1 mouse cellular context compared by ENCODE assay signal in genomic region chr15:78934784-78935320, GRCm38 (mm10).
TF ChIP-seq lines count a peak whose summit lies in the region.

Nol12 (plus strand) TSS chr15:78934933.

TF ChIP-seq in CH12.LX, 34 proteins besides CTCF, POLR2A, EP300 and RAD21 (continued from another document):
- TF ChIP-seq KAT2A (IDR thresholded peaks at IDR 0.05; ENCODE audit: insufficient replicate concordance, low read length) (peak; percentile 81; the same call in 1 of the 2 replicates), ELF1 (IDR thresholded peaks at IDR 0.05; ENCODE audit: low read depth, low read length) (peak; percentile 97), ZNF384 (IDR thresholded peaks at IDR 0.05; ENCODE audit: low read depth, low read length) (peak; percentile 6; the same call in 1 of the 2 replicates), MXI1 (IDR thresholded peaks at IDR 0.05; ENCODE audit: low read depth, low read length) (peak; percentile 98), E2F4 (IDR thresholded peaks at IDR 0.05; ENCODE audit: insufficient replicate concordance, low read depth, low read length) (no peak), NELFE (IDR thresholded peaks at IDR 0.05; ENCODE audit: low read depth, low read length) (peak; percentile 82), MYC (IDR thresholded peaks at IDR 0.05; ENCODE audit: low read depth, low read length) (peak; percentile 99), NRF1 (IDR thresholded peaks at IDR 0.05; ENCODE audit: low read depth, low read length) (peak; percentile 65), BHLHE40 (IDR thresholded peaks at IDR 0.05; ENCODE audit: low read depth, low read length) (0 out of 2 replicates have a peak, but pooled peaks have one; percentile 14), CHD2 (IDR thresholded peaks at IDR 0.05; ENCODE audit: low read length) (peak; percentile 58), TBP (conservative IDR thresholded peaks at IDR 0.05; ENCODE audit: low read depth, low read length) (peak; percentile 92), MAX (IDR thresholded peaks at IDR 0.05; ENCODE audit: low read length) (peak; percentile 94), SMC3 (IDR thresholded peaks at IDR 0.05; ENCODE audit: low read depth, low read length) (0 out of 2 replicates have a peak, but pooled peaks have one; percentile 1), TCF12 (IDR thresholded peaks at IDR 0.05; ENCODE audit: low read depth, low read length) (peak; percentile 76), ZKSCAN1 (IDR thresholded peaks at IDR 0.05; ENCODE audit: borderline replicate concordance, low read depth, low read length) (no peak), ZMIZ1 (IDR thresholded peaks at IDR 0.05; ENCODE audit: low read depth, low read length) (peak; percentile 90)
TF ChIP-seq in CH12.LX: peak in this region for 20.
